Mouse (Mus musculus): ENCODE data around the gene Kctd12.

GRCm38 (mm10) chr14:103017009-103017408 lies 34.6 kb upstream of the Kctd12 start:
- no peak for TF ChIP-seq USF1 (IDR thresholded peaks at IDR 0.05; ENCODE audit: low read depth)
- no peak for TF ChIP-seq POLR2AphosphoS2 (IDR thresholded peaks at IDR 0.05; ENCODE audit: insufficient read length, low read depth)
- no peak for TF ChIP-seq POLR2A (IDR thresholded peaks at IDR 0.05; ENCODE audit: insufficient read length, low read depth)
- TF ChIP-seq CEBPB (IDR thresholded peaks at IDR 0.05; ENCODE audit: insufficient read depth, poor library complexity, severe bottlenecking): no peak
- TF ChIP-seq MYOG (IDR thresholded peaks at IDR 0.05; ENCODE audit: control insufficient read depth in 1 of 3, insufficient read depth in 1 of 3, insufficient read length in 2 of 3, low read depth in 2 of 3): no peak
- TF ChIP-seq E2F4 (IDR thresholded peaks at IDR 0.05; ENCODE audit: insufficient read depth): no peak
- TF ChIP-seq MAX (IDR thresholded peaks at IDR 0.05; ENCODE audit: low read depth): no peak
- no peak for TF ChIP-seq TCF12 (IDR thresholded peaks at IDR 0.05; ENCODE audit: insufficient read depth, poor library complexity, severe bottlenecking)
- TF ChIP-seq MYOD1 (IDR thresholded peaks at IDR 0.05; ENCODE audit: control insufficient read depth in 1 of 3, insufficient read length in 2 of 3, low read depth in 2 of 3): no peak
- TF ChIP-seq TCF3 (IDR thresholded peaks at IDR 0.05; ENCODE audit: insufficient read length, low read depth): no peak
- no peak for TF ChIP-seq REST (IDR thresholded peaks at IDR 0.05; ENCODE audit: insufficient read depth, insufficient read length)
